Mouse (Mus musculus): ENCODE measurements around the gene Cysltr2. TPM values are rescaled to one million over a fixed set of nuclear protein-coding genes. Genes with fewer than 3 reads are reported as not detected.
A peak's percentile ranks its signal among the peaks of the same experiment; 100 is the strongest.

Gene Cysltr2
- not detected for total RNA-seq (2021)
- long read RNA-seq, experiment 1: 0 reads
- long read RNA-seq, experiment 2: 0 reads

- DNase-seq (ENCODE audit: low spot score in 2 of 2): no peak
Observed at GRCm38 (mm10) chr14:73048937-73049336, at the start of gene Cysltr2. Cysltr2 (minus strand) TSS chr14:73049114.

GRCm38 (mm10) chr14:73094802-73095550 is 46.1 kb upstream of the Cysltr2 start:
- DNase-seq (ENCODE audit: low spot score in 2 of 2): no peak

DNA sequence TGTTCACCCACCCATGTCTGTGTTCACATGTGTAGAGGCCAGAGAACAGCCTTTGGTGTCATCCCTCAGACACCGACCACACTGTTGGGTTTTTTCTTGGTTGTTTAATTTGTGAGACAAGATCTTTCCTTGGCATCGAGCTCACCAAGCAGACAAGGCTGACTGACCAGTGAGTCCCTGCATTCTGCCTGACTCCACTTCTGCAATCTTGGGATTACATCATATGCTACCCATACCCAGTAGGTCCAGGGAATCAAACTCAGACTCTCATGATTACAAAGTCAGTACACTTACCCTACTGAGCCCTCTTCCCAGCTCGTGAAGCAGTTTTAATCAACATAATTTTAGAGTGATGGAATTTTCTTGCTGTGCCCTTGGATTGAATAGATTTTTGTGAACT is 44.0 kb upstream of the Cysltr2 start:
- DNase-seq (ENCODE audit: low spot score in 2 of 2): no peak

- no peak for DNase-seq (ENCODE audit: low spot score in 2 of 2)
Observed at GRCm38 (mm10) chr14:73088224-73088623, 39.3 kb upstream of the Cysltr2 start.

DNA sequence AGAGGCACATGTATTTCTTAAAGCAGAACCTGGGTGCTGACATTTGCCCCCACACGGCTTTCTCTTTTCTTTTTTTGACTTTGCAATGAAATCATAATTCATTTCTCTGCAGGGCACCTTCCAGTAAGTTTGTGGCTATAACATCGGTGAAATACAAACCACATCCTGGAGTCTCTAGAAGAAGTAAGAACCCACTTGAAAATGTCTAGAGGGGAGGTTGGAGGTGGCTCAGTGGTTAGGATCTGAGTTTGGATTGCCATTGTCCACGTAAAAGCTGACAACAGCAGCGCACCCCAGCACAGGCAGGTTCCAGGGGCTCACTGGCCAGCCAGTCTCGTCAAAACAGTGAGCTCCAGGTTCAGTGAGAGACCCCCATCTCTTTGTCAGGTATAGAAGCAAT is 38.8 kb upstream of the Cysltr2 start:
- no peak for DNase-seq (ENCODE audit: low spot score in 2 of 2)

DNA sequence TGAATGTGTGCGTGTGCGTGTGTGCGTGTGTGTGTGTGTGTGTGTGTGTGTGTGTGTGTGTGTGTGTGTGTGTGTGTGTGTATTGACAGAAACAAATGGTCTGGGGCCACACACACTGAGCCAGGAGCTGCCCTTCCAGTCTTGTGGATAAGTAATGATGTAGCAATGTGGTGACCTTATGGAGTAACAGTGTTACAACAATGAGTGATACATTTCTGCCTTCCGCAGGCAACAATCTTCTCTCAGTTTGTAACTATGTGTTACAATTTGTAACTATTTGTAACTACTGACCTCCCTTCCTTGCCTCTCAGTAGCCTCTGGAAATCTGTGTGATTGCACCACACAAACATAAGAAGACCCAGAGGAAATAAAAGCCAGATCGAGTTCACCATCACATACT is 38.3 kb upstream of the Cysltr2 start:
- no peak for DNase-seq (ENCODE audit: low spot score in 2 of 2)

GRCm38 (mm10) chr14:73086425-73086824 is 37.5 kb upstream of the Cysltr2 start:
- DNase-seq (ENCODE audit: low spot score in 2 of 2): no peak

- DNase-seq (ENCODE audit: low spot score in 2 of 2): no peak
Observed at GRCm38 (mm10) chr14:73083563-73083962, 34.6 kb upstream of the Cysltr2 start.

DNA sequence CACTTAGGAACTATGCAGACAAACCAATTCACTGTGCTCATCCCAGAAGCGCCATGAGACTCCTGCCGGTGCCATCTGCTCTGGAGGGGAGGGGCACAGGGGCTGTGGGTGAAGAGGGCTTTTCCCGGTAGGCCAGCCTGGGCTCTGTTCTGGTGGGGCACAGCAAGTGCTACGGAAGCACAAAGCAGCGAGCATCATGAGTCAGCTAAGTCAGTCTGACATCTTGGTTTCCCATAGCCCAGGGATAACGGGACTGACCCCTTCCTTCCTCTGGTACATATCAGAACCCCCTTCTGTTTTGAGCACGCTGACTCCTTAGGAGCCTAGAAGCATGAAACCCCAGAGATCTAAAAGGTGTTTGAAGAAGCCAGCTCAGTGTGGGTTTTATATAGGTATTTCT is 15.5 kb upstream of the Cysltr2 start:
- DNase-seq (ENCODE audit: low spot score in 2 of 2): no peak

DNA sequence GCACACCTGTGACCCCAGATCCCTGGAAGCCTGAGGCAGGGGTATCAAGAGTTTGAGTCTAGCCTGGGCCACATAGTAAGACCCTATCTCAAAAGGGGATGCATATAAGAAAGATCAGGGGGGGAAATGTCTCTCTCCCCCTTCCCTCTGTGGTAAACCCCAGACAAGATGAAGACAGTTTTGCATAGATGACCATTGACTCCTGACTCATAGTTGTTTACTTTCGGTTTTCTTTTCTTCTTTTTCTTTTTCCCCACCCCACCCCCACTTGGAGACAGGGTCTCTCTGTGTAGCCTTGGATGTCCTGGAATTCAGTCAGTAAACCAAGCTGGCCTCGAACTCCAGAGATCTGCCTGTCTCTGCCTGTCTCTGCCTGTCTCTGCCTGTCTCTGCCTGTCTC is 9.8 kb upstream of the Cysltr2 start:
- no peak for DNase-seq (ENCODE audit: low spot score in 2 of 2)

GRCm38 (mm10) chr14:73057764-73058163 is 8.8 kb upstream of the Cysltr2 start:
- no peak for DNase-seq (ENCODE audit: low spot score in 2 of 2)

DNA sequence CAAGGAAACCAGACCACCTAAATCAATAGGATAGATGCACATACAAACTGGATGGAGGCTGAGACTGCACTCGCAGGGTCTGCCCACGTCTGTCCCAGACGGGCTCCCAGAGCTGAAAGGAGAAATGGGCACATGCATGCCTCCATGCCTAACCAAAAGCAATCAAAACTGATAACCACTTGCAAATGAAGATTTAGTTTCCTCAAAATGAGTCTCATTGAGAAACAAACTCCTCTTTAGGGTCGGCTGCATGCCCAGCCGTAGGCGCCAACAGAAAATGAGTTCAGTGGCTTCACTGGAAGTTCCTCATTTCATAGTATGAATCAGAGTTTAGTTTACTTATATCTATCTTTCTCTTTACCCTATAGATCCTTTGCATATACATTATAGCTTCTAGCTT is 7.9 kb upstream of the Cysltr2 start:
- no peak for DNase-seq (ENCODE audit: low spot score in 2 of 2)

DNA sequence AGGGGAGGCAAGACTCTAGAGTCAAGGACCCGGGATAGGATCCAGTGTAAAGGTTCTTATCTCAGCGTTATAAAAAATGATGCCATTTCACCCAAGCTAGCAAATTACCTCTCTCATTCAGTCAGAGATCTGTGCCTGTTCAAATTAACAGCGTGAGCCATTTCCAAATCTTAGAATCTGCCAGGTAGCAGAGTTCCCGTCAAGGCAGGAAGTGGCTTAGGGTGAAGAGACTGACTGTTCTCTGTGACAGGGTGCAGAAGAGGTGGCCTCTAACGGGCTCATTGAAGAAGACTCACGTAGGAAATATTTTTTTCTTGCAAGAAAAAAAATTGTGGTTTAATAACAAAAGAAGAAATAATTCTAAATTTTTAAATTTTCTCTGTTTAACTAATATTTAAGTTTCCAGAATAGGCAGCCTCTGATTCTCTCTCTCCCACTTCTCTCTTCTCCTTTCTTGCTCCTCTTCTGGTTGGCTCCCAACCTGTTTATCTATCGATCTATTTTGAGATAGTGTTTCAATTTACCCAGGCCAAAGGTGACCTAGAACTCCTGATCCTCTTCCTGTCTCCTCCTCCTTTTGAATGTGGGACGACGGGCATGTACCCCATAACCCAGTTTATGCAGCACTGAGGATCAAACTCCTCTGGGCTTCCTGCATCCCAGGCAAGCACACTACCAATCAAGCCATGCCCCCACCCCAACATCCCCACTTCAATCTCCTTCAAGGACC is 3.5 kb downstream of the Cysltr2 start:
- DNase-seq (ENCODE audit: low spot score in 2 of 2): no peak

DNA sequence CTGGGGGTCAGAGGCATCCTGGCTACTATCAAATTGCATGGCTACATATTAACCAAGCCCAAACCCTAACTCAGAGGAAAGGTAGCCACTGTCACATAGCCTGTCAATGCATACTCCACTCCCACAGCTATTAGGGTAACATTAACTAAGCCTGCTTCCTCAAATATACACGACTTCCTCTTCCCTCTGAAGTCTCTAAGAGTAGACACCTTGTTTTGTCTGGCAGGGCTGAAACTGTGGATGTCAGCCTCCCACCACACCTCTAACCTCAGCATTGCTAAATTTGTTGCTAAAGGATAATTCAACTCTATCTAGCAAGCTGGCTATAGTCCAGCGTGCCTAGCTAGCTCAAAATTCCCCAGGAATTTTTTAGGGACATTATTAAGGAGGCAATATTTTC is 7.2 kb downstream of the Cysltr2 start:
- DNase-seq (ENCODE audit: low spot score in 2 of 2): no peak

GRCm38 (mm10) chr14:73033290-73033689 is 15.6 kb downstream of the Cysltr2 start:
- no peak for DNase-seq (ENCODE audit: low spot score in 2 of 2)

GRCm38 (mm10) chr14:73031218-73031617 is 17.7 kb downstream of the Cysltr2 start:
- DNase-seq (ENCODE audit: low spot score in 2 of 2): no peak

- DNase-seq (ENCODE audit: low spot score in 2 of 2): no peak
Observed at GRCm38 (mm10) chr14:73017272-73017671, 31.6 kb downstream of the Cysltr2 start.

GRCm38 (mm10) chr14:73015386-73015785 is 33.5 kb downstream of the Cysltr2 start:
- DNase-seq (ENCODE audit: low spot score in 2 of 2): no peak

- no peak for DNase-seq (ENCODE audit: low spot score in 2 of 2)
Observed at GRCm38 (mm10) chr14:73013723-73014544, 35.0 kb downstream of the Cysltr2 start.

DNA sequence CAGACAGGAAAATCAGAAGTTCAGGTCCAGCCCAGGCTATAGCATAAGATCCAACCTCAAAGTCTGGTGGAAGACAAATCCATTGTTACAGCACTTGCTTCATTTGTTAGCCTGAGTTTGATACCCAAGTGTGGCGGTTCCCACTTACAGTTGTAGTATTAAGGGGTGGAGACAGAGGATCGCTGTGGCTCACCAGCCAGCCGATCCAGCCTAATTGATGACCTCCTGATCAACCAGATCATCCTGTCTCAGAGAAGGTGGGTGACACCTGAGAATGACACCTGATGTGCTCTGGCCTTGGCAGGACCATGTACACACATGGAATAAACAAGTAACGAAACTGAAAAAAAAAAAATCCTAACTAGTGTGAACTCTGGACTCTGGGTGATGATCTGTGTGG is 47.1 kb downstream of the Cysltr2 start:
- no peak for DNase-seq (ENCODE audit: low spot score in 2 of 2)

DNA sequence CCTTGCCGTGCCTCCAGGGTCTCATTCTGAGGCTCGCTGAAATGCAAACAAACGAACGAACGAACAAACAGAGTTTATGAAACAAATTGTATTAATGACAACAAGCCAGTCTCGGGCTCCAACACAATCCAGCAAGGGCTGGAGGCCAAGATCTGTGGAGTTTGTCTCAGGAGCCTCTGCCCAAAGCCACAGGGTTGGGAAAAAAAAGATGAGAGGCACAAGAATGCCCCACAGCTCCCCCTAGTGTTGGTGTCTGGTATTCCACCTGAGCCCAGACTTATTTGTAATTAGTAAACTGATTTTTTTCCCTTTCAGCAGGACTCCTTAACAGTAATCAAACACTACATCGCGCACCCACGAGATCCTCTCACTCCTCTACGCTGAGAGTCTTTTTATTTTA is 48.6 kb downstream of the Cysltr2 start:
- DNase-seq (ENCODE audit: low spot score in 2 of 2): peak; percentile 51 to 62

- DNase-seq (ENCODE audit: low spot score in 2 of 2): no peak
Observed at GRCm38 (mm10) chr14:72998111-72998510, 50.8 kb downstream of the Cysltr2 start.
